Mouse (Mus musculus): ENCODE measurements around the gene Twist2. TPM values are rescaled to one million over a fixed set of nuclear protein-coding genes. Genes with fewer than 3 reads are reported as not detected.

Gene Twist2
- 4.4 TPM in 2 replicates for polyA plus RNA-seq (2015; fragmentation: Nextera tagmentation; extraction: Ambion mirVana)

DNA sequence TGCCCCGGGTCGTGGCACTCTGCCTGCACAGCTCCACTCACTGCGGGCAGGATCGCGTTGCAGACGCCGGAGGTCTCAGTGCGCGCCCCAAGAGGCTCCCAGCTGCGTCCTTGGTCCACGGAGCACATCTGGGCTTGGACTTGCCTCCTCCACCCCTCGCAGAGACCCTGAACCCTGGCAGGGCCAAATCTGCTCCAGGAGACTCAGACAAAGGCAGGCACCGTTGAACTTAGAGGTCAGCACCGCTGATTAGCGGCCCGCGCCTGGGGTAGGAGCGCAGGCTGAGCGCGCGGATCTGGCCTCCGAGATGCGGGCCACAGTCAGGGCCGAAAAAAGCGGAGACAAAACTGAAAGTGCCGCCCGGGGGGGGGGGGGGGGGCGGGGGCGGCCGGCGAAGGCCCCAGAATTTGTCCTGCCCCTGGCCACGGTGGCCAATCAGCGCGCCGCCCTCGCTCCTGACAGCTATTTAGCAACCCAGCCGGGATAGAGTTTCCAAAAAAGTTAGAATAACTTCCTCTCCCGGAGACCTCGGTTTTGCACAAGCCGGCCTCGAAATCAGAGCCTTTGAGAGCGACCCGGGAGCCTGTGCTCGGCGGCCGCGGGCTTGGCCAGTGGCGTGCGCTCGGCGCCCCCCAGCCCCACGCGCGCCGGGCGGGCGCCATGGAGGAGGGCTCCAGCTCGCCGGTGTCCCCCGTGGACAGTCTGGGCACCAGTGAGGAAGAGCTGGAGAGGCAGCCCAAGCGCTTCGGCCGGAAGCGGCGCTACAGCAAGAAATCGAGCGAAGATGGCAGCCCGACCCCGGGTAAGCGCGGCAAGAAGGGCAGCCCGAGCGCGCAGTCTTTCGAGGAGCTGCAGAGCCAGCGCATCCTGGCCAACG lies at the start of gene Twist2:
Twist2 (plus strand) TSS at position 495 of the 877 bp plus-strand sequence.
- H3K36me3 ChIP-seq (ENCODE audit: insufficient read depth, low read length), result no peaks in the 10 kb centered on the region
- no peak; the same call in 1 of the 2 replicates for TF ChIP-seq CTCF (IDR thresholded peaks at IDR 0.05; ENCODE audit: low read depth)
- H3K27ac ChIP-seq, result no peak within 1 kb of the TSS
- under 1% methylated on average over 70 of the region's 77 CpGs for WGBS
- no peaks in the 10 kb centered on the region for H3K4me1 ChIP-seq (replicated peaks; ENCODE audit: insufficient read depth, low read length)
- peak; percentile 78 for DNase-seq (ENCODE audit: low spot score)
- peak; percentile 29; the same call in 1 of the 2 replicates for ATAC-seq (replicated peaks; ENCODE audit: low FRiP score, low read depth)
- no peaks in the 10 kb centered on the region for H3K9me3 ChIP-seq (replicated peaks; ENCODE audit: low read length)
- peaks cover 37% of the 10 kb centered on the region for H3K27me3 ChIP-seq (ENCODE audit: insufficient read depth, low read length)
- H3K9ac ChIP-seq (ENCODE audit: low read depth, low read length), result peak within 1 kb of the TSS; percentile 53
- peak within 1 kb of the TSS; percentile 78 for H3K4me2 ChIP-seq (ENCODE audit: low read length)
- H3K4me3 ChIP-seq (replicated peaks; ENCODE audit: low read depth, low read length), result peak within 1 kb of the TSS; percentile 49

GRCm38 (mm10) chr1:91752931-91753330 lies 48.3 kb upstream of the Twist2 start:
- DNase-seq (ENCODE audit: low spot score) (no peak), ATAC-seq (replicated peaks; ENCODE audit: low FRiP score, low read depth) (no peak)
- Histone ChIP-seq H3K9ac (ENCODE audit: low read depth, low read length) (no peak overlapping the region), H3K4me2 (ENCODE audit: low read length) (no peak overlapping the region), H3K27me3 (ENCODE audit: insufficient read depth, low read length) (peaks cover 20% of the 10 kb centered on the region), H3K9me3 (replicated peaks; ENCODE audit: low read length) (no peaks in the 10 kb centered on the region), H3K27ac (no peak overlapping the region), H3K4me3 (replicated peaks; ENCODE audit: low read depth, low read length) (no peak overlapping the region), H3K4me1 (replicated peaks; ENCODE audit: insufficient read depth, low read length) (no peaks in the 10 kb centered on the region), H3K36me3 (ENCODE audit: insufficient read depth, low read length) (no peaks in the 10 kb centered on the region)
- 73% methylated on average over 9 of the region's 9 CpGs for WGBS
- no peak for TF ChIP-seq CTCF (IDR thresholded peaks at IDR 0.05; ENCODE audit: low read depth)

GRCm38 (mm10) chr1:91755102-91755501 lies 46.2 kb upstream of the Twist2 start:
- ATAC-seq (replicated peaks; ENCODE audit: low FRiP score, low read depth), result no peak
- no peak overlapping the region for H3K4me2 ChIP-seq (ENCODE audit: low read length)
- TF ChIP-seq CTCF (IDR thresholded peaks at IDR 0.05; ENCODE audit: low read depth), result peak; percentile 80
- no peaks in the 10 kb centered on the region for H3K9me3 ChIP-seq (replicated peaks; ENCODE audit: low read length)
- H3K9ac ChIP-seq (ENCODE audit: low read depth, low read length), result no peak overlapping the region
- DNase-seq (ENCODE audit: low spot score), result peak; percentile 81
- H3K27ac ChIP-seq, result no peak overlapping the region
- no peaks in the 10 kb centered on the region for H3K36me3 ChIP-seq (ENCODE audit: insufficient read depth, low read length)
- H3K27me3 ChIP-seq (ENCODE audit: insufficient read depth, low read length), result peaks cover 16% of the 10 kb centered on the region
- H3K4me1 ChIP-seq (replicated peaks; ENCODE audit: insufficient read depth, low read length), result no peaks in the 10 kb centered on the region
- WGBS, result 0% methylated on average over 9 of the region's 9 CpGs
- H3K4me3 ChIP-seq (replicated peaks; ENCODE audit: low read depth, low read length), result no peak overlapping the region

- WGBS, result 28% methylated on average over 16 of the region's 16 CpGs
These were observed 44.0 kb upstream of the Twist2 start for GRCm38 (mm10) chr1:91757292-91757691.

GRCm38 (mm10) chr1:91758143-91758542 lies 43.1 kb upstream of the Twist2 start:
- 34% methylated on average over 2 of the region's 2 CpGs for WGBS
- Histone ChIP-seq H3K27ac (no peak overlapping the region), H3K4me1 (replicated peaks; ENCODE audit: insufficient read depth, low read length) (no peaks in the 10 kb centered on the region), H3K9ac (ENCODE audit: low read depth, low read length) (no peak overlapping the region), H3K4me3 (replicated peaks; ENCODE audit: low read depth, low read length) (no peak overlapping the region), H3K36me3 (ENCODE audit: insufficient read depth, low read length) (no peaks in the 10 kb centered on the region), H3K27me3 (ENCODE audit: insufficient read depth, low read length) (peaks cover 28% of the 10 kb centered on the region), H3K4me2 (ENCODE audit: low read length) (no peak overlapping the region), H3K9me3 (replicated peaks; ENCODE audit: low read length) (no peaks in the 10 kb centered on the region)
- no peak for ATAC-seq (replicated peaks; ENCODE audit: low FRiP score, low read depth)
- TF ChIP-seq CTCF (IDR thresholded peaks at IDR 0.05; ENCODE audit: low read depth), result no peak
- no peak for DNase-seq (ENCODE audit: low spot score)

More at GRCm38 (mm10) chr1:91757292-91757691, 44.0 kb upstream of the Twist2 start:
- peaks cover 23% of the 10 kb centered on the region for H3K27me3 ChIP-seq (ENCODE audit: insufficient read depth, low read length)
- H3K36me3 ChIP-seq (ENCODE audit: insufficient read depth, low read length), result no peaks in the 10 kb centered on the region
- no peak for TF ChIP-seq CTCF (IDR thresholded peaks at IDR 0.05; ENCODE audit: low read depth)
- no peak overlapping the region for H3K27ac ChIP-seq
- no peaks in the 10 kb centered on the region for H3K4me1 ChIP-seq (replicated peaks; ENCODE audit: insufficient read depth, low read length)
- no peak for DNase-seq (ENCODE audit: low spot score)
- no peak for ATAC-seq (replicated peaks; ENCODE audit: low FRiP score, low read depth)
- peak overlapping the region; percentile 39 for H3K4me2 ChIP-seq (ENCODE audit: low read length)
- no peak overlapping the region for H3K9ac ChIP-seq (ENCODE audit: low read depth, low read length)
- peak overlapping the region; percentile 5; the same call in 1 of the 2 replicates for H3K4me3 ChIP-seq (replicated peaks; ENCODE audit: low read depth, low read length)
- no peaks in the 10 kb centered on the region for H3K9me3 ChIP-seq (replicated peaks; ENCODE audit: low read length)

GRCm38 (mm10) chr1:91758600-91759515 lies 42.4 kb upstream of the Twist2 start:
- 31% methylated on average over 12 of the region's 12 CpGs for WGBS
- no peak overlapping the region for H3K4me2 ChIP-seq (ENCODE audit: low read length)
- no peak overlapping the region for H3K9ac ChIP-seq (ENCODE audit: low read depth, low read length)
- H3K9me3 ChIP-seq (replicated peaks; ENCODE audit: low read length), result no peaks in the 10 kb centered on the region
- H3K27me3 ChIP-seq (ENCODE audit: insufficient read depth, low read length), result peaks cover 25% of the 10 kb centered on the region
- no peaks in the 10 kb centered on the region for H3K36me3 ChIP-seq (ENCODE audit: insufficient read depth, low read length)
- DNase-seq (ENCODE audit: low spot score), result no peak
- no peak overlapping the region for H3K4me3 ChIP-seq (replicated peaks; ENCODE audit: low read depth, low read length)
- no peak for ATAC-seq (replicated peaks; ENCODE audit: low FRiP score, low read depth)
- no peaks in the 10 kb centered on the region for H3K4me1 ChIP-seq (replicated peaks; ENCODE audit: insufficient read depth, low read length)
- H3K27ac ChIP-seq, result no peak overlapping the region
- no peak for TF ChIP-seq CTCF (IDR thresholded peaks at IDR 0.05; ENCODE audit: low read depth)

Measured in kidney, postnatal 0 days (tissue).